Mouse (Mus musculus) C2C12 (cell line): ENCODE measurements around the gene Atg13. TPM values are rescaled to one million over a fixed set of nuclear protein-coding genes. Genes with fewer than 3 reads are reported as not detected.

ENCODE experiments used
- H3K27me3 ChIP-seq: one replicate; pipeline ENCODE4 v1.6.1; 2011; ENCODE audit not compliant: control insufficient read depth, insufficient read depth, insufficient read length
- H3K36me3 ChIP-seq: one replicate; pipeline ENCODE4 v1.6.1; 2011; ENCODE audit not compliant: control insufficient read depth, insufficient read depth
- H3K4me3 ChIP-seq: one replicate; pipeline ENCODE4 v1.5.1; 2011; ENCODE audit warnings: mild to moderate bottlenecking, control low read depth; ENCODE audit not compliant: poor library complexity, insufficient read depth, severe bottlenecking
- H3K79me2 ChIP-seq: one replicate; pipeline ENCODE4 v1.6.1; 2011; ENCODE audit not compliant: control insufficient read depth, insufficient read depth
- H3K79me3 ChIP-seq: one replicate; pipeline ENCODE4 v1.6.1; 2011; ENCODE audit warnings: low read depth, control low read depth
- H3ac ChIP-seq: one replicate; pipeline ENCODE3; 2011; ENCODE audit warnings: low read depth; ENCODE audit not compliant: control insufficient read depth, insufficient read length
- CEBPB ChIP-seq: IDR thresholded peaks from one replicate; pipeline ENCODE4 v1.6.1; 2011; ENCODE audit warnings: low read depth, mild to moderate bottlenecking, control low read depth, moderate library complexity
- CTCF ChIP-seq: IDR thresholded peaks from one replicate; pipeline ENCODE4 v1.5.1; 2011; ENCODE audit not compliant: control insufficient read depth, insufficient read depth, insufficient read length
- FOSL1 ChIP-seq: IDR thresholded peaks from one replicate; pipeline ENCODE4 v1.8.0; 2011; ENCODE audit warnings: mild to moderate bottlenecking, low read length; ENCODE audit not compliant: poor library complexity, insufficient read depth, severe bottlenecking
- MAX ChIP-seq: IDR thresholded peaks from one replicate; pipeline ENCODE4 v1.6.1; 2011; ENCODE audit warnings: mild to moderate bottlenecking, control low read depth
- MYOD1 ChIP-seq: IDR thresholded peaks from one replicate; pipeline ENCODE4 v1.6.1; 2011; ENCODE audit warnings: low read depth; ENCODE audit not compliant: control insufficient read depth, insufficient read length
- MYOG ChIP-seq: IDR thresholded peaks from one replicate; pipeline ENCODE4 v1.6.1; 2011; ENCODE audit not compliant: control insufficient read depth, insufficient read length; ENCODE audit errors: extremely low read depth
- USF1 ChIP-seq: IDR thresholded peaks from one replicate; pipeline ENCODE4 v1.6.1; 2011; ENCODE audit warnings: low read depth, mild to moderate bottlenecking, control low read depth, moderate library complexity
- polyA plus RNA-seq: library from polyadenylated mRNA; unstranded; fragments of >200 nt; fragmentation: generic; extraction: Trizol; gene quantifications from one replicate; pipeline ENCODE4 v1.2.1, GENCODE M21; 2012; ENCODE audit warnings: missing spikeins

The Atg13 gene
- polyA plus RNA-seq, 1 experiment: 12.9 TPM

- H3K79me2 ChIP-seq: no peaks in the 10 kb centered on the region
- no peaks in the 10 kb centered on the region for H3K36me3 ChIP-seq
- H3K27me3 ChIP-seq: no peaks in the 10 kb centered on the region
- no peak overlapping the region for H3K4me3 ChIP-seq
- H3K79me3 ChIP-seq: no peaks in the 10 kb centered on the region
- no peak overlapping the region for H3ac ChIP-seq
- TF ChIP-seq CTCF: no peak
- TF ChIP-seq CEBPB: no peak
- no peak for TF ChIP-seq MYOD1
- no peak for TF ChIP-seq FOSL1
- no peak for TF ChIP-seq MYOG
- TF ChIP-seq MAX: no peak
- no peak for TF ChIP-seq USF1
These were observed 74.9 kb downstream of the Atg13 start for GRCm38 (mm10) chr2:91635486-91635885.

GRCm38 (mm10) chr2:91634841-91635240 lies 75.5 kb downstream of the Atg13 start:
- no peaks in the 10 kb centered on the region for H3K27me3 ChIP-seq
- no peak overlapping the region for H3K4me3 ChIP-seq
- no peaks in the 10 kb centered on the region for H3K79me3 ChIP-seq
- TF ChIP-seq CEBPB: no peak
- TF ChIP-seq CTCF: no peak
- peak; percentile 69 for TF ChIP-seq MYOD1
- H3K36me3 ChIP-seq: no peaks in the 10 kb centered on the region
- H3K79me2 ChIP-seq: no peaks in the 10 kb centered on the region
- no peak overlapping the region for H3ac ChIP-seq

GRCm38 (mm10) chr2:91633334-91633977 lies 76.9 kb downstream of the Atg13 start:
- Histone ChIP-seq H3K79me3 (no peaks in the 10 kb centered on the region), H3K36me3 (no peaks in the 10 kb centered on the region), H3K79me2 (no peaks in the 10 kb centered on the region), H3K4me3 (no peak overlapping the region), H3K27me3 (no peaks in the 10 kb centered on the region), H3ac (no peak overlapping the region)
- TF ChIP-seq USF1 (peak; percentile 80), MAX (no peak), CTCF (no peak), MYOD1 (peak; percentile 84), MYOG (no peak)

GRCm38 (mm10) chr2:91632316-91632715 lies 78.1 kb downstream of the Atg13 start:
- TF ChIP-seq FOSL1 (no peak), MYOG (no peak), USF1 (no peak), CEBPB (no peak), MAX (no peak)
- no peak overlapping the region for H3K4me3 ChIP-seq
- no peaks in the 10 kb centered on the region for H3K79me2 ChIP-seq

GRCm38 (mm10) chr2:91631826-91632225 lies 78.5 kb downstream of the Atg13 start:
- no peak for TF ChIP-seq FOSL1
- no peak for TF ChIP-seq CEBPB
- TF ChIP-seq MAX: no peak
- TF ChIP-seq CTCF: no peak
- no peak for TF ChIP-seq MYOG
- no peaks in the 10 kb centered on the region for H3K36me3 ChIP-seq
- no peak overlapping the region for H3K4me3 ChIP-seq
- no peaks in the 10 kb centered on the region for H3K79me3 ChIP-seq
- no peaks in the 10 kb centered on the region for H3K27me3 ChIP-seq
- H3ac ChIP-seq: no peak overlapping the region
- H3K79me2 ChIP-seq: no peaks in the 10 kb centered on the region

More at GRCm38 (mm10) chr2:91632316-91632715, 78.1 kb downstream of the Atg13 start:
- Histone ChIP-seq H3ac (no peak overlapping the region), H3K27me3 (no peaks in the 10 kb centered on the region), H3K36me3 (no peaks in the 10 kb centered on the region), H3K79me3 (no peaks in the 10 kb centered on the region)

- no peaks in the 10 kb centered on the region for H3K27me3 ChIP-seq
- no peak overlapping the region for H3K4me3 ChIP-seq
- H3K36me3 ChIP-seq: no peaks in the 10 kb centered on the region
- H3ac ChIP-seq: no peak overlapping the region
- no peaks in the 10 kb centered on the region for H3K79me3 ChIP-seq
- H3K79me2 ChIP-seq: no peaks in the 10 kb centered on the region
- TF ChIP-seq MYOG (no peak), CEBPB (no peak), FOSL1 (no peak), CTCF (no peak), USF1 (no peak), MYOD1 (no peak), MAX (no peak)
These were observed 80.0 kb downstream of the Atg13 start for GRCm38 (mm10) chr2:91630384-91630783.
